Mouse (Mus musculus): ENCODE measurements around the gene Osbpl6. TPM values are rescaled to one million over a fixed set of nuclear protein-coding genes. Genes with fewer than 3 reads are reported as not detected.

The Osbpl6 gene
- total and polyA plus RNA-seq, 3 experiments, result 0.04 TPM; not detected in 2

GRCm38 (mm10) chr2:76521585-76521984 lies 115.3 kb downstream of the Osbpl6 start:
- no peaks in the 10 kb centered on the region for H3K36me3 ChIP-seq (ENCODE audit: control insufficient read depth in 1 of 2, insufficient read depth in 2 of 2, low read length in 2 of 2)
- H3K9ac ChIP-seq (ENCODE audit: control insufficient read depth, low read depth, low read length, poor library complexity, severe bottlenecking), result no peak overlapping the region
- no peak overlapping the region for H3K4me3 ChIP-seq (ENCODE audit: control insufficient read depth in 1 of 2, insufficient read depth in 1 of 2, low read depth in 2 of 2, low read length in 2 of 2)
- H3K79me2 ChIP-seq (ENCODE audit: control insufficient read depth, insufficient read depth, low read length, poor library complexity), result no peaks in the 10 kb centered on the region
- TF ChIP-seq CTCF (IDR thresholded peaks at IDR 0.05 in 2 of 3, conservative IDR thresholded peaks at IDR 0.05 in 1 of 3; ENCODE audit: control insufficient read depth in 1 of 3, insufficient read depth in 1 of 3, low read depth in 2 of 3, low read length in 3 of 3, poor library complexity in 1 of 3, severe bottlenecking in 1 of 3) (no peak), UBTF (IDR thresholded peaks at IDR 0.05; ENCODE audit: borderline replicate concordance, insufficient read depth, low read depth, low read length) (no peak), USF1 (IDR thresholded peaks at IDR 0.05; ENCODE audit: low read depth, low read length) (no peak), MAX (IDR thresholded peaks at IDR 0.05; ENCODE audit: low read length) (no peak), MAFK (IDR thresholded peaks at IDR 0.05; ENCODE audit: borderline replicate concordance, low read depth, low read length) (no peak), TCF12 (IDR thresholded peaks at IDR 0.05; ENCODE audit: low read depth, low read length) (no peak), JUND (IDR thresholded peaks at IDR 0.05; ENCODE audit: low read depth, low read length) (no peak), MYB (IDR thresholded peaks at IDR 0.05; ENCODE audit: low read depth, low read length) (no peak), ZMIZ1 (IDR thresholded peaks at IDR 0.05; ENCODE audit: low read depth, low read length) (no peak), ELF1 (IDR thresholded peaks at IDR 0.05; ENCODE audit: low read depth, low read length) (no peak), BHLHE40 (IDR thresholded peaks at IDR 0.05; ENCODE audit: borderline replicate concordance, low read depth, low read length) (no peak), ETS1 (IDR thresholded peaks at IDR 0.05; ENCODE audit: low read depth, low read length) (no peak), SMC3 (IDR thresholded peaks at IDR 0.05; ENCODE audit: low read depth, low read length) (no peak), POLR2AphosphoS5 (IDR thresholded peaks at IDR 0.05; ENCODE audit: borderline replicate concordance, low read depth, low read length) (no peak), EP300 (IDR thresholded peaks at IDR 0.05; ENCODE audit: low read depth in 1 of 2, low read length in 2 of 2) (no peak), HCFC1 (IDR thresholded peaks at IDR 0.05; ENCODE audit: low read depth, low read length) (no peak), MXI1 (IDR thresholded peaks at IDR 0.05; ENCODE audit: low read depth, low read length) (no peak), POLR2AphosphoS2 (IDR thresholded peaks at IDR 0.05; ENCODE audit: low read length) (no peak), ZKSCAN1 (IDR thresholded peaks at IDR 0.05; ENCODE audit: low read depth, low read length) (no peak), USF2 (IDR thresholded peaks at IDR 0.05; ENCODE audit: borderline replicate concordance in 1 of 2, insufficient read depth in 1 of 2, low read depth in 1 of 2, low read length in 2 of 2) (no peak)
- H3K9me3 ChIP-seq (replicated peaks; ENCODE audit: insufficient read depth, low read length), result no peaks in the 10 kb centered on the region
- DNase-seq (ENCODE audit: low read depth, low spot score), result no peak
- H3K4me1 ChIP-seq (ENCODE audit: control insufficient read depth in 1 of 2, insufficient read depth in 2 of 2, low read length in 2 of 2), result no peaks in the 10 kb centered on the region
- no peak overlapping the region for H3K27ac ChIP-seq (ENCODE audit: control insufficient read depth, low read depth, low read length)
- H3K27me3 ChIP-seq (ENCODE audit: control insufficient read depth in 1 of 2, insufficient read depth in 2 of 2, low read length in 2 of 2), result no peaks in the 10 kb centered on the region; a peak in 2 of 4 replicates

- no peak overlapping the region for H3K27ac ChIP-seq (ENCODE audit: control insufficient read depth, low read depth, low read length)
- no peak for DNase-seq (ENCODE audit: low read depth, low spot score)
- no peaks in the 10 kb centered on the region for H3K4me1 ChIP-seq (ENCODE audit: control insufficient read depth in 1 of 2, insufficient read depth in 2 of 2, low read length in 2 of 2)
- no peak for TF ChIP-seq GABPA (IDR thresholded peaks at IDR 0.05; ENCODE audit: low read depth, low read length)
- no peak for TF ChIP-seq MAX (IDR thresholded peaks at IDR 0.05; ENCODE audit: low read length)
- no peak for TF ChIP-seq CHD2 (IDR thresholded peaks at IDR 0.05; ENCODE audit: low read length)
- TF ChIP-seq ZKSCAN1 (IDR thresholded peaks at IDR 0.05; ENCODE audit: low read depth, low read length), result no peak
- TF ChIP-seq SIN3A (IDR thresholded peaks at IDR 0.05; ENCODE audit: low read length), result no peak
- TF ChIP-seq CTCF (IDR thresholded peaks at IDR 0.05 in 2 of 3, conservative IDR thresholded peaks at IDR 0.05 in 1 of 3; ENCODE audit: control insufficient read depth in 1 of 3, insufficient read depth in 1 of 3, low read depth in 2 of 3, low read length in 3 of 3, poor library complexity in 1 of 3, severe bottlenecking in 1 of 3), result no peak
- TF ChIP-seq ZNF384 (IDR thresholded peaks at IDR 0.05; ENCODE audit: low read depth, low read length), result no peak
- TF ChIP-seq EP300 (IDR thresholded peaks at IDR 0.05; ENCODE audit: low read depth in 1 of 2, low read length in 2 of 2), result no peak
- no peak for TF ChIP-seq POLR2AphosphoS5 (IDR thresholded peaks at IDR 0.05; ENCODE audit: borderline replicate concordance, low read depth, low read length)
- TF ChIP-seq ETS1 (IDR thresholded peaks at IDR 0.05; ENCODE audit: low read depth, low read length), result no peak
- TF ChIP-seq BHLHE40 (IDR thresholded peaks at IDR 0.05; ENCODE audit: borderline replicate concordance, low read depth, low read length), result no peak
- no peak for TF ChIP-seq ELF1 (IDR thresholded peaks at IDR 0.05; ENCODE audit: low read depth, low read length)
- TF ChIP-seq RAD21 (IDR thresholded peaks at IDR 0.05; ENCODE audit: low read depth, low read length), result no peak
- TF ChIP-seq HCFC1 (IDR thresholded peaks at IDR 0.05; ENCODE audit: low read depth, low read length), result no peak
- TF ChIP-seq CHD1 (IDR thresholded peaks at IDR 0.05; ENCODE audit: low read depth, low read length), result no peak
- no peaks in the 10 kb centered on the region for H3K79me2 ChIP-seq (ENCODE audit: control insufficient read depth, insufficient read depth, low read length, poor library complexity)
- no peaks in the 10 kb centered on the region; a peak in 2 of 4 replicates for H3K27me3 ChIP-seq (ENCODE audit: control insufficient read depth in 1 of 2, insufficient read depth in 2 of 2, low read length in 2 of 2)
- H3K4me3 ChIP-seq (ENCODE audit: control insufficient read depth in 1 of 2, insufficient read depth in 1 of 2, low read depth in 2 of 2, low read length in 2 of 2), result no peak overlapping the region
- no peaks in the 10 kb centered on the region for H3K36me3 ChIP-seq (ENCODE audit: control insufficient read depth in 1 of 2, insufficient read depth in 2 of 2, low read length in 2 of 2)
- no peak overlapping the region for H3K9ac ChIP-seq (ENCODE audit: control insufficient read depth, low read depth, low read length, poor library complexity, severe bottlenecking)
- H3K9me3 ChIP-seq (replicated peaks; ENCODE audit: insufficient read depth, low read length), result no peaks in the 10 kb centered on the region
Measured at GRCm38 (mm10) chr2:76524451-76524850, 118.1 kb downstream of the Osbpl6 start.

Measured in MEL (cell line).